Mouse (Mus musculus) hindbrain, embryonic 16.5 days (tissue): ENCODE results near the gene P4ha1. TPM values are rescaled to one million over a fixed set of nuclear protein-coding genes. Genes with fewer than 3 reads are reported as not detected.

Experiments used
- ATAC-seq: fragments of 200-750 bp; cut with Nextera tagmentation; 2 replicates; pipeline ENCODE4 v1.8.0; 2017; ENCODE audit warnings: moderate TSS enrichment, moderate library complexity
- H3K27ac ChIP-seq: fragments of 300-500 bp; sonication (generic); 2 replicates; pipeline ENCODE4 v1.5.1; 2014; ENCODE audit warnings: low read depth, mild to moderate bottlenecking, control low read depth, low read length, moderate library complexity
- H3K27me3 ChIP-seq: fragments of 300-500 bp; sonication (generic); replicated peaks from 2 replicates; pipeline ENCODE4 v1.6.1; 2014; ENCODE audit warnings: low read length; ENCODE audit not compliant: control insufficient read depth, insufficient read depth
- H3K36me3 ChIP-seq: fragments of 300-500 bp; sonication (generic); 2 replicates; pipeline ENCODE4 v1.6.1; 2014; ENCODE audit warnings: mild to moderate bottlenecking, low read length, moderate library complexity, mixed read lengths; ENCODE audit not compliant: control insufficient read depth, insufficient read depth
- H3K4me1 ChIP-seq: fragments of 300-500 bp; sonication (generic); 2 replicates; pipeline ENCODE4 v1.6.1; 2014; ENCODE audit warnings: low read depth, low read length; ENCODE audit not compliant: control insufficient read depth, insufficient read depth
- H3K4me2 ChIP-seq: fragments of 300-500 bp; sonication (generic); 2 replicates; pipeline ENCODE4 v1.6.1; 2014; ENCODE audit warnings: mild to moderate bottlenecking, low read length, control low read depth, moderate library complexity
- H3K4me3 ChIP-seq: fragments of 300-500 bp; sonication (generic); 2 replicates; pipeline ENCODE4 v1.5.1; 2014; ENCODE audit warnings: mild to moderate bottlenecking, low read length, control low read depth, moderate library complexity
- H3K9ac ChIP-seq: fragments of 300-500 bp; sonication (generic); 2 replicates; pipeline ENCODE4 v1.6.1; 2014; ENCODE audit warnings: low read depth, mild to moderate bottlenecking, control low read depth, low read length, moderate library complexity
- H3K9me3 ChIP-seq: fragments of 300-500 bp; sonication (generic); 2 replicates; pipeline ENCODE4 v1.6.1; 2014; ENCODE audit warnings: mild to moderate bottlenecking, low read length, moderate library complexity; ENCODE audit not compliant: control insufficient read depth
- WGBS: fragments of 180-500 bp; shearing (Covaris S2); extraction: QIAGEN DNeasy Blood & Tissue Kit; methylation state at CpG from one replicate; pipeline ENCODE4 v1.1.7; 2014; 5-methylcytosine and 5-hydroxymethylcytosine counted together
- polyA plus RNA-seq: library from polyadenylated mRNA; unstranded; fragments of >200 nt; fragmentation: Nextera tagmentation; extraction: Ambion mirVana; gene quantifications from 2 replicates; pipeline ENCODE4 v1.2.1, GENCODE M21; 2015

Gene P4ha1
- polyA plus RNA-seq, 1 experiment from 2014 or later, result 31.4 TPM

DNA sequence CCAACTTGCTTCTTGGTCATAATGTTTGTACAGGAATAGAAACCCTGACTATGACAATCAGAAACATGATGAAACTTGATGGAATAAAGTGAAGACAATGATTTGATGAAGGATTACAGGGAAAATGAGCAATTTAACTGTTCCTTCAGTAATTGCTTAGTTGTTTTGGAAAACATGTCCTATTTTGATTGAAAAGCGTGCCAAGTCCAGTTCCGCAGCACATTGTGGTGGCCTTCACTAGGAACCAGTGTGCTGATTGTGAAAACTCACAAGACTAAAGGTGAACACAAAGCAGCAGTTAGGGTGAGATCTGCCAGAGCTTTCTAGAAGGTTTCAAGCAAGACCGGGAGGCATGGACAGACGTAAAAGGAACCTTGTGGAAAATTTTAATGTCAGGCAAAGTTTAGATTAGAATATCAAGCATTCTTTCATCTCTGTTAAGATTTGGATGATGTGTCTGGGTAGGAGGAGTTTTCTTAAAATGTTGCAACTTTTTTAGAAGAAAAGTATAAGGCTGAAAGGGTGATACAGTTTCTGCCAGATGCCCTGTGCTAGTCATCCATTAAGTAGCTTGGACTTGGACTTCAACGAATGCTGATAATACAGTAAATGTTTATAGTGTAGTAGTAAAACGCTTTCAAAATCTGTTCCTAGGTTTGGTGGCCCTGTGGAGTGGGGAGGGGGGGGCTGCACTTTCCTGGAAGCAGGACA, 8.6 kb downstream of the P4ha1 start:
- Histone ChIP-seq H3K4me3 (no peak overlapping the region), H3K27ac (no peak overlapping the region), H3K4me1 (peaks cover 3% of the 10 kb centered on the region), H3K9me3 (no peaks in the 10 kb centered on the region), H3K36me3 (no peaks in the 10 kb centered on the region), H3K27me3 (no peaks in the 10 kb centered on the region), H3K9ac (no peak overlapping the region), H3K4me2 (no peak overlapping the region)
- 90% methylated on average over 6 of the region's 6 CpGs for WGBS
- no peak for ATAC-seq

DNA sequence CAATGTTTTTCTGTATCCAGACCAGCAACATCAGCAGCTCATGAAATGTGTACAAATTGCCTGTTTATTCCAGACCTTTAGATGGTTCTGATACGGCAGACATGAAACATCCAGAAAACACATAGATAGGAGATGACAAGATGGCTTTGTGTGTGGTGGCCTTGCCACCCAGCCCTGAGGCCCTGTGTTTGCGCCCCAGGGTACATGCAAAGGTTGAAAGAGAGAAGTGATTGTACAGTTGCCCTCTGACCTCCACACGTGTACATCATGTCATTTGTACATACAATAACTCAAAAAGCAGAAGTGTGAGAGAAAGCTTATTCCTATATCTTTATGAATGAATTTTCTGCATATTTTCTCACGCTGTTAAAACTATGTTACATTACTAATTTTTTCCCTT, 10.3 kb downstream of the P4ha1 start:
- whole genome bisulfite sequencing, result 89% methylated on average over 4 of the region's 4 CpGs
- Histone ChIP-seq H3K27ac (no peak overlapping the region), H3K36me3 (peaks cover 5% of the 10 kb centered on the region; the same call in 1 of the 2 replicates), H3K27me3 (no peaks in the 10 kb centered on the region), H3K4me1 (peaks cover 3% of the 10 kb centered on the region), H3K9me3 (no peaks in the 10 kb centered on the region), H3K4me3 (no peak overlapping the region), H3K9ac (no peak overlapping the region), H3K4me2 (no peak overlapping the region)
- no peak for ATAC-seq

DNA sequence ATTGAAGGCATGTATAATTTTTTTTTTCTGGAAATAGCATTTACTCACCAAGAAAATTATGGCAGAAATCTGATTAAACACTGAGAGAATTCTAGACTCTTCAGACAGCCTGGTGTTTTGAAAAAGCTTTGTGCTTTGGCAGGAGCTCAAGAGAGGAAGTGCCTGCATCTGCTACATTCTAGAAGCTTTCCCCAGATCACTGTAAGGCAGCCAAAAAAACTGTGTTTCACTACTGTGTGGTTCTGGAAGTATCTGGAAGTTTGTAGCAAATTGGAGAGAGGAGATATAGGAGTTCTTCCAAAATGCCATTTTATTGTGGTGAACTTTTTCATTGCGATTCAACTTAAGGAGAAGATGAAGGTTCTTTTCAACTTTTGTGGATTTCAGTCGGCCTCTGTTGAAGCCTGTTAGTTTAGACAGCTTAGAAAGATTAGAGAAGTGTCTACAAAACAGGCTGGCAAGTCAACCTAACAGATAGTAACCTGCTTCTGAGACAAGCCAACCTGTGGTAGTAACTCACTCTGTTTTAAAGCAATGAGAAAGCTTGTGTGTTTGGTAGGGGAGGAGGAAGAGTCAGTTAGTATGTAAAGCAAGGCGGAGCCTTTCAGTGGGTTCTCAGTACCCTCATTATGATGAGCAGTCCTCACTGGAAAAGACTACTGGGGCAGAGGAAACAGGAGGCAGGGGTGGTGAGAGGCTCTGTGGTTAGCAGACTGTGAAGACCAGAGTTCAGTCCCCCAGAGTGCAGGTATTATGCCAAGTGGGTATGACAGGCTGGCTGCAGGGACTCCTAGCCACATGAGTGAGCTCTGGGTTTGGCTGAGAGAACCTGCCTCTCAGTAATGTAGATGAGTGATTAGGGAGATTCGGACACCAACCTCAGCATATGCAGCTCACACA, 12.1 kb downstream of the P4ha1 start:
- Histone ChIP-seq H3K9ac (no peak overlapping the region), H3K27ac (peak overlapping the region; percentile 17; the same call in 1 of the 2 replicates), H3K36me3 (peaks cover 9% of the 10 kb centered on the region), H3K4me2 (no peak overlapping the region), H3K4me3 (no peak overlapping the region), H3K4me1 (peaks cover 3% of the 10 kb centered on the region), H3K9me3 (no peaks in the 10 kb centered on the region), H3K27me3 (no peaks in the 10 kb centered on the region)
- 75% methylated on average over 4 of the region's 4 CpGs for WGBS
- no peak; the same call in 1 of the 2 replicates for ATAC-seq

GRCm38 (mm10) chr10:59336124-59336523, 13.0 kb downstream of the P4ha1 start:
- no peak overlapping the region for H3K4me3 ChIP-seq
- 91% methylated on average over 2 of the region's 2 CpGs for WGBS
- no peak for ATAC-seq
- H3K9ac ChIP-seq, result no peak overlapping the region
- H3K4me1 ChIP-seq, result peaks cover 3% of the 10 kb centered on the region
- no peak overlapping the region for H3K27ac ChIP-seq
- H3K27me3 ChIP-seq, result no peaks in the 10 kb centered on the region
- H3K9me3 ChIP-seq, result no peaks in the 10 kb centered on the region
- no peak overlapping the region for H3K4me2 ChIP-seq
- peaks cover 9% of the 10 kb centered on the region for H3K36me3 ChIP-seq

DNA sequence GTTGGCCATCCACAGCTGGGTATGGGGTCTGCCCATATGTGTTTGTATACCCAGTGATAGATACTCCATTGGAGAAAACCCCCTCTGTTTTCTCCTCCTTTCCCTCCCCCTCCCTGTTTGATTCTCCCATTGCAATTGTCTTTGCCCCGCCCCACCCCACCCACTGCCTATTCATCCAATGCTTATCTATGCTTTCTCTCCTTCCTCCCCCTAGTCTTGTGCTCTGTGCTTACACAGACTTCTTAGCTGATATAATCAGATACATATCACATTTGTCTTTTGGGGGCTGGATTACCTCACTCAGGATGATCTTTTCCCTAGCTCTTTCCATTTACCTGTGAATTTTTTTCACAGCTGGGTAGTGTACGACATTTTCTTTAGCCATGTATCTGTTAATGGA, 23.5 kb downstream of the P4ha1 start:
- Histone ChIP-seq H3K4me1 (no peaks in the 10 kb centered on the region), H3K4me2 (no peak overlapping the region), H3K9me3 (no peaks in the 10 kb centered on the region; the same call in 1 of the 2 replicates), H3K27ac (no peak overlapping the region), H3K4me3 (no peak overlapping the region), H3K9ac (no peak overlapping the region), H3K36me3 (peaks cover 29% of the 10 kb centered on the region), H3K27me3 (no peaks in the 10 kb centered on the region)
- ATAC-seq, result no peak
- WGBS, result 88% methylated on average over 2 of the region's 2 CpGs

DNA sequence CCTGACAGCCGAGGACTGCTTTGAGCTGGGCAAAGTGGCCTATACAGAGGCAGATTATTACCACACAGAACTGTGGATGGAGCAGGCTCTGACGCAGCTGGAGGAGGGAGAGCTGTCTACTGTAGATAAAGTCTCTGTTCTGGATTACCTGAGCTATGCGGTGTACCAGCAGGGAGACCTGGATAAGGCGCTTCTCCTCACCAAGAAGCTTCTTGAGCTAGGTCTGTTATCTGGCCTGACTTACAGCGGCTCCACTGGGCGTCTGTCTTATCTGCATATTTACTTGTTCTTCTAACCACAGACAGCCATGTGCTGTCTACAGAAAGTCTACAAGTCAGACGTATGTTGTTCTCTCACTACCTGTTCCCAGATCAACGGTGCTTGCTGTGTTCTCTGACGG, 25.1 kb downstream of the P4ha1 start:
- Histone ChIP-seq H3K27me3 (no peaks in the 10 kb centered on the region), H3K4me1 (no peaks in the 10 kb centered on the region), H3K36me3 (peaks cover 33% of the 10 kb centered on the region), H3K27ac (no peak overlapping the region), H3K9me3 (no peaks in the 10 kb centered on the region; the same call in 1 of the 2 replicates), H3K9ac (no peak overlapping the region), H3K4me3 (no peak overlapping the region), H3K4me2 (no peak overlapping the region)
- WGBS, result 95% methylated on average over 9 of the region's 9 CpGs
- ATAC-seq, result no peak

DNA sequence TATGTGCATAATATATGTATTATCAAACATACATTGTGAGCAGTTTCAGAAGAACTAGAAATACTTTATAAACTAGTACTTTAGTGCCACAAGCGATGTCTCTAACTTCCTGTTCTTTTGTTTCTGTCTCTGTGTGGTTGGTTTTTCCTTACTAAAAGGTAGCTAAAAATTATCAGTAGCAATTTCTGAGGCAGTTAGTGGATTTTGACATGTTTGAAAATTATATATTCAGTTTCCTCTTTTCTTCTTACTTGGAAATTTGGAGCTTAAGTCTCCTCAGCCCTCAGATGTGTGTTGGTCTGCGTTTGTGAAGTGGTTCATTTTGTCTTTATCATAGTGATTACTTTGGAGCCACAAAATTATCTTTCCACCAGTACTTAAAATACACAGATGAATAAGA, 26.4 kb downstream of the P4ha1 start:
- no peak for ATAC-seq
- no peak overlapping the region for H3K4me2 ChIP-seq
- WGBS, result 91% methylated on average over 2 of the region's 2 CpGs
- no peak overlapping the region for H3K4me3 ChIP-seq
- peaks cover 36% of the 10 kb centered on the region for H3K36me3 ChIP-seq
- H3K9me3 ChIP-seq, result no peaks in the 10 kb centered on the region; the same call in 1 of the 2 replicates
- H3K4me1 ChIP-seq, result no peaks in the 10 kb centered on the region
- no peak overlapping the region for H3K27ac ChIP-seq
- H3K9ac ChIP-seq, result no peak overlapping the region
- H3K27me3 ChIP-seq, result no peaks in the 10 kb centered on the region

- 55% methylated on average over 1 of the region's 1 CpGs for WGBS
- H3K9me3 ChIP-seq, result no peaks in the 10 kb centered on the region; the same call in 1 of the 2 replicates
- no peak overlapping the region for H3K4me3 ChIP-seq
- H3K4me1 ChIP-seq, result no peaks in the 10 kb centered on the region
- H3K4me2 ChIP-seq, result no peak overlapping the region
- H3K27me3 ChIP-seq, result no peaks in the 10 kb centered on the region
- H3K36me3 ChIP-seq, result peaks cover 40% of the 10 kb centered on the region
- H3K27ac ChIP-seq, result no peak overlapping the region
- no peak for ATAC-seq
- no peak overlapping the region for H3K9ac ChIP-seq
Measured at GRCm38 (mm10) chr10:59353065-59353464, 30.0 kb downstream of the P4ha1 start.

DNA sequence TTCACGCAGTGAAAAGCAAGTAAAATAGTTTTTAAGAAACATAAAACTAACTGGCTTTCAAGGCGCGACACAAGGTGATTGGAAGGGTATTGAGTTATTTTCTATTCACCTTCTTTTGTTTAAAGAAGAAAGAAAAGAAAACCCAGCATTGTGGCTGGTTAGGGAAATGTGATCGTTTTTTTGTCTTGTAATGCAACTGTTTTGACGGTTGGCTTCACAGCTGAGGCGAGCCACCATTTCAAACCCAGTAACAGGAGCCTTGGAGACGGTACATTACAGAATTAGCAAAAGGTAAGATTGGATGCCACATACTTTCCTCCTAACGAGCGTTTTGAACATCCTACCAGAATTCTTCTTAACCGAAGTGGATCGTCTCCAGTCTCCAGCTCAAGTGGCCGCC, 31.0 kb downstream of the P4ha1 start:
- Histone ChIP-seq H3K4me3 (no peak overlapping the region), H3K9ac (no peak overlapping the region), H3K9me3 (no peaks in the 10 kb centered on the region), H3K4me2 (no peak overlapping the region), H3K27ac (no peak overlapping the region), H3K27me3 (no peaks in the 10 kb centered on the region), H3K4me1 (no peaks in the 10 kb centered on the region), H3K36me3 (peaks cover 31% of the 10 kb centered on the region)
- ATAC-seq, result no peak
- 75% methylated on average over 12 of the region's 12 CpGs for WGBS
